12 mouse cellular contexts compared by ENCODE assay signal in genomic region chr7:111600756-111601155, GRCm38 (mm10).
A peak's percentile ranks its signal among the peaks of the same experiment; 100 is the strongest.
DNase-seq lines count a peak whose midpoint lies in the region; ATAC-seq and TF ChIP-seq lines count a peak whose summit lies in the region.
"Had no signal": no experiment of that assay in that cellular context is flagged by ENCODE, and none has a peak within 500 bp of the region (broad histone marks: within the 10 kb centered on the region; RNA-seq: fewer than 3 reads in every experiment).

No protein-coding gene starts in this region.

- H3K27ac ChIP-seq in ES-E14 (ENCODE audit: insufficient read depth, low read depth, low read length, poor library complexity, severe bottlenecking) = no peak overlapping the region
- H3K27ac ChIP-seq in embryonic facial prominence, embryonic 10.5 days (replicated peaks) = no peak overlapping the region
- H3K27ac ChIP-seq in forebrain, postnatal 0 days (ENCODE audit: low read depth, low read length) = no peak overlapping the region
- no peak overlapping the region for H3K27ac ChIP-seq in heart, embryonic 12.5 days (ENCODE audit: poor library complexity, severe bottlenecking)
- H3K27ac ChIP-seq: heart, embryonic 15.5 days had no signal

- in situ Hi-C loops in ES-E14 (cut with MboI; ENCODE audit: low sequenced_read_pairs in 2 of 2, unreplicated experiment in 2 of 2) = no loop called here

- TF ChIP-seq CTCF in forebrain, postnatal 0 days (IDR thresholded peaks at IDR 0.05; ENCODE audit: low read depth) = no peak

- intact Hi-C loops in gastrocnemius, postnatal 36 days (cut with DNase I) = no loop called here

- no peaks in the 10 kb centered on the region for H3K4me1 ChIP-seq in ES-E14 (ENCODE audit: control insufficient read depth in 2 of 2, insufficient read depth in 2 of 2, low read length in 2 of 2, poor library complexity in 1 of 2)
- H3K4me1 ChIP-seq in embryonic facial prominence, embryonic 10.5 days = peaks cover 13% of the 10 kb centered on the region
- H3K4me1 ChIP-seq in forebrain, postnatal 0 days (ENCODE audit: insufficient read depth) = no peaks in the 10 kb centered on the region
- H3K4me1 ChIP-seq in heart, embryonic 12.5 days (replicated peaks) = no peaks in the 10 kb centered on the region
- H3K4me1 ChIP-seq: heart, embryonic 15.5 days had no signal

- H3K4me2 ChIP-seq in forebrain, postnatal 0 days (ENCODE audit: low read depth) = no peak overlapping the region
- no peak overlapping the region for H3K4me2 ChIP-seq in heart, embryonic 12.5 days
- H3K4me2 ChIP-seq: heart, embryonic 15.5 days; liver, embryonic 11.5 days had no signal

- H3K36me3 ChIP-seq in ES-E14 (ENCODE audit: control insufficient read depth, insufficient read depth, low read length, poor library complexity, severe bottlenecking) = no peaks in the 10 kb centered on the region
- H3K36me3 ChIP-seq in embryonic facial prominence, embryonic 10.5 days (replicated peaks) = no peaks in the 10 kb centered on the region
- H3K36me3 ChIP-seq in forebrain, postnatal 0 days (ENCODE audit: insufficient read depth) = no peaks in the 10 kb centered on the region
- no peaks in the 10 kb centered on the region for H3K36me3 ChIP-seq in heart, embryonic 12.5 days
- H3K36me3 ChIP-seq: heart, embryonic 15.5 days had no signal

- H3K4me3 ChIP-seq in ES-E14 (ENCODE audit: insufficient read depth in 1 of 2, low read depth in 1 of 2, low read length in 2 of 2, poor library complexity in 1 of 2, severe bottlenecking in 1 of 2) = no peak overlapping the region
- H3K4me3 ChIP-seq in embryonic facial prominence, embryonic 10.5 days = no peak overlapping the region
- no peak overlapping the region for H3K4me3 ChIP-seq in forebrain, postnatal 0 days (ENCODE audit: low read depth, low read length)
- H3K4me3 ChIP-seq in heart, embryonic 12.5 days = no peak overlapping the region
- H3K4me3 ChIP-seq: heart, embryonic 15.5 days had no signal

- H3K9ac ChIP-seq in ES-E14 (ENCODE audit: insufficient read depth, low read depth, low read length, poor library complexity, severe bottlenecking) = no peak overlapping the region
- no peak overlapping the region for H3K9ac ChIP-seq in forebrain, postnatal 0 days
- H3K9ac ChIP-seq in heart, embryonic 12.5 days = no peak overlapping the region
- H3K9ac ChIP-seq: heart, embryonic 15.5 days had no signal

- DNase-seq in layer of hippocampus, adult 18-20 months (ENCODE audit: low spot score in 2 of 2) = peak; percentile 13 to 41
- DNase-seq in layer of hippocampus, adult 9-10 months (ENCODE audit: low spot score) = no peak
- peak; percentile 1 for DNase-seq in ES-E14 (ENCODE audit: low read depth, low spot score)
- DNase-seq in embryonic facial prominence, embryonic 10.5 days (ENCODE audit: low spot score) = peak; percentile 13
- DNase-seq in forebrain, postnatal 0 days = peak; percentile 27
- no peak for DNase-seq in gastrocnemius, postnatal 36 days
- DNase-seq in gastrocnemius, postnatal 10 days = no peak
- DNase-seq: embryo, embryonic 11 days had no signal

- 44% methylated on average over 6 of the region's 6 CpGs for WGBS in embryonic facial prominence, embryonic 10.5 days
- 15% methylated on average over 6 of the region's 6 CpGs for WGBS in forebrain, postnatal 0 days
- 67% methylated on average over 6 of the region's 6 CpGs for WGBS in heart, embryonic 12.5 days

- no peaks in the 10 kb centered on the region for H3K9me3 ChIP-seq in ES-E14 (ENCODE audit: control insufficient read depth, insufficient read depth, low read depth, low read length)
- no peaks in the 10 kb centered on the region for H3K9me3 ChIP-seq in embryonic facial prominence, embryonic 10.5 days
- H3K9me3 ChIP-seq in forebrain, postnatal 0 days (ENCODE audit: low read length) = no peaks in the 10 kb centered on the region
- no peaks in the 10 kb centered on the region for H3K9me3 ChIP-seq in heart, embryonic 12.5 days (replicated peaks)
- H3K9me3 ChIP-seq: heart, embryonic 15.5 days had no signal

- H3K27me3 ChIP-seq in embryonic facial prominence, embryonic 10.5 days (replicated peaks; ENCODE audit: low read depth, poor library complexity, severe bottlenecking) = no peaks in the 10 kb centered on the region
- H3K27me3 ChIP-seq in forebrain, postnatal 0 days (ENCODE audit: insufficient read depth, low read length) = no peaks in the 10 kb centered on the region
- peaks cover 5% of the 10 kb centered on the region for H3K27me3 ChIP-seq in heart, embryonic 12.5 days (replicated peaks)
- H3K27me3 ChIP-seq: heart, embryonic 15.5 days had no signal

- peak; percentile 50 for ATAC-seq in forebrain, postnatal 0 days
- ATAC-seq in heart, embryonic 12.5 days (ENCODE audit: insufficient number of reproducible peaks, low FRiP score) = no peak
- ATAC-seq: intestine, embryonic 16.5 days had no signal

TF ChIP-seq in ES-E14, 5 proteins besides CTCF, POLR2A, EP300 and RAD21:
- TF ChIP-seq ZNF384 (IDR thresholded peaks at IDR 0.05; ENCODE audit: low read depth, low read length) = no peak

Comparison
In these comparisons a context has a peak if more than half of its experiments do, and no peak if none do; other contexts are left out.
1. DNase-seq: peak in layer of hippocampus, adult 18-20 months (2 of 2), ES-E14 (single experiment), embryonic facial prominence, embryonic 10.5 days (single experiment) and forebrain, postnatal 0 days (single experiment); none in layer of hippocampus, adult 9-10 months (single experiment), gastrocnemius, postnatal 36 days (0 of 2) and gastrocnemius, postnatal 10 days (single experiment).